Mouse (Mus musculus) cortical plate, adult 2 months (tissue): Measurements from ENCODE around the gene Gm10719.
"Not testable (repeated sequence)": the region's sequence is repeated elsewhere in the genome, so short reads cannot be mapped to it uniquely, and the experiment has no call there.

Experiments
- CTCF ChIP-seq: fragments of 200-500 bp; IDR thresholded peaks from 2 replicates; pipeline ENCODE4 v1.5.1; 2011; ENCODE audit warnings: mild to moderate bottlenecking, control low read depth, low read length; ENCODE audit not compliant: insufficient read depth; ENCODE audit errors: extremely low read depth
- POLR2A ChIP-seq: fragments of 200-500 bp; IDR thresholded peaks from 2 replicates; pipeline ENCODE4 v1.6.1; 2011; ENCODE audit warnings: mild to moderate bottlenecking, low read length, control low read depth; ENCODE audit not compliant: insufficient read depth; ENCODE audit errors: extremely low read depth

DNA sequence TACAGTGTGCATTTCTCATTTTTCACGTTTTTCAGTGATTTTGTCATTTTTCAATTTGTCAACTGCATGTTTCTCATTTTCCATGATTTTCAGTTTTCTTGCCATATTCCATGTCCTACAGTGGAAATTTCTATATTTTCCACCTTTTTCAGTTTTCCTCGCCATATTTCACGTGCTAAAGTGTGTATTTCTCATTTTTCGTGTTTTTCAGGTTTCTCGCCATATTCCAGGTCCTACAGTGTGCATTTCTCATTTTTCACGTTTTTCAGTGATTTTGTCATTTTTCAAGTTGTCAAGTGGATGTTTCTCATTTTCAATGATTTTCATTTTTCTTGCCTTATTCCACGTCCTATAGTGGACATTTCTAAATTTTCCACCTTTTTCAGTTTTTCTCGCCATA is 19.4 kb downstream of the Gm10719 start, which contains the start of gene Gm10715:
- TF ChIP-seq CTCF, POLR2A: not testable (repeated sequence)
